Mouse (Mus musculus) stomach, postnatal 0 days (tissue): ENCODE results near the gene Fdx1. TPM values are rescaled to one million over a fixed set of nuclear protein-coding genes. Genes with fewer than 3 reads are reported as not detected.

Experiments
- ATAC-seq: fragments of 200-750 bp; cut with Nextera tagmentation; 2 replicates; pipeline ENCODE4 v1.8.0; 2017; ENCODE audit not compliant: low FRiP score, low TSS enrichment
- DNase-seq: peaks from one replicate; pipeline ENCODE4 v3.0.0-alpha.2; 2016; ENCODE audit warnings: low spot score
- H3K27ac ChIP-seq: fragments of 300-500 bp; sonication (generic); replicated peaks from 2 replicates; pipeline ENCODE4 v1.5.1; 2014; ENCODE audit warnings: mild to moderate bottlenecking, control low read depth
- H3K27me3 ChIP-seq: fragments of 300-500 bp; sonication (generic); 2 replicates; pipeline ENCODE4 v1.6.1; 2014; ENCODE audit warnings: low read length; ENCODE audit not compliant: control insufficient read depth, insufficient read depth
- H3K36me3 ChIP-seq: fragments of 300-500 bp; sonication (generic); 2 replicates; pipeline ENCODE4 v1.6.1; 2014; ENCODE audit warnings: low read length, mixed read lengths; ENCODE audit not compliant: control insufficient read depth, insufficient read depth
- H3K4me1 ChIP-seq: fragments of 300-500 bp; sonication (generic); replicated peaks from 2 replicates; pipeline ENCODE4 v1.6.1; 2014; ENCODE audit warnings: antibody characterized with exemption; ENCODE audit not compliant: control insufficient read depth, insufficient read depth
- H3K4me2 ChIP-seq: fragments of 300-500 bp; sonication (generic); replicated peaks from 2 replicates; pipeline ENCODE4 v1.6.1; 2014; ENCODE audit warnings: low read depth, mild to moderate bottlenecking, control low read depth, moderate library complexity
- H3K4me3 ChIP-seq: fragments of 300-500 bp; sonication (generic); 2 replicates; pipeline ENCODE4 v1.5.1; 2014; ENCODE audit warnings: low read depth, low read length, control low read depth
- H3K9ac ChIP-seq: fragments of 300-500 bp; sonication (generic); 2 replicates; pipeline ENCODE4 v1.6.1; 2014; ENCODE audit warnings: mild to moderate bottlenecking, low read length, control low read depth, mixed read lengths
- H3K9me3 ChIP-seq: fragments of 300-500 bp; sonication (generic); 2 replicates; pipeline ENCODE4 v1.6.1; 2016; ENCODE audit warnings: low read length; ENCODE audit not compliant: control insufficient read depth
- CTCF ChIP-seq: IDR thresholded peaks from 2 replicates; pipeline ENCODE4 v1.5.1; 2016; ENCODE audit warnings: antibody characterized with exemption, low read depth, mild to moderate bottlenecking, moderate library complexity
- EP300 ChIP-seq: optimal IDR thresholded peaks from 2 replicates; pipeline ENCODE3; 2016; ENCODE audit warnings: antibody characterized with exemption
- WGBS: fragments of 180-500 bp; shearing (Covaris S2); extraction: QIAGEN DNeasy Blood & Tissue Kit; methylation state at CpG from one replicate; pipeline ENCODE4 v1.1.7; 2014; 5-methylcytosine and 5-hydroxymethylcytosine counted together
- polyA plus RNA-seq: library from polyadenylated mRNA; unstranded; fragments of >200 nt; fragmentation: Nextera tagmentation; extraction: Ambion mirVana; gene quantifications from 2 replicates; pipeline ENCODE4 v1.2.1, GENCODE M21; 2015

Fdx1 gene
- 143 TPM in 2 replicates for polyA plus RNA-seq

DNA sequence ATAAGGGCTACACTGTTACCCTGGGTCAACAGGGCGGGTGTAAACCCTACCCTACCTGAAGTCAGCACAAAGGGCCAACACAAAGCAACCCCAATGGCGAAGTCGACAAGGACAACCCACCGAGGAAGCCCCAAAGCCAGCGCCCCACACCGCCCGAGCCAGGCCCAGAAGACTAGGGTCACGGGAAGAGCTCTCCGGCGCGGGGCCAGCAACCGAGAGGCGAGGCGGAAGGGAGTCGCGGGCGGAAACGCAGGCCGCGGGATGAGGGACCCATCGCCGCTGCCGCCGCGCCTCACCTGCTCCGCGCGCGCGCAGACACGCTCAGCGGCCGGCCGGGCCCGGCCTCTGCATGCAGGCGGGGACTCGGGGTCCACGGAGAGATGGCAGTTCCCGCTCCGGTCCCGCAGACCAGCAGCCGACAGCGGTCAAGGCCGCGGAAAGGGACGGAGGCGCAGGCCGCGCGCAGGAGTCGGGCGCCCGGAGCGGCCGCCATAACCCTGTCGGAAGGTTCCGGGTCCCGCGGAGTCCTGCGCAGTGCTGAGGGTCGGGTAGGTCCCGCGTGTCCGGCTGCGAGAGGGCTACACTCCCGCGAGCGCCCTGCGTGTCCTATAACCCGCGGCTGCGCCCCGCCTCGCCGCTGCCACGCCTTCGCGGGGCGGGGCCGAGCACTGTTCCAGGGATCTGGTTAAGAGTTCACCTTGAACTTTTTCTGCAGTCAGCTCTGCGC lies at the start of gene Fdx1:
TSS of gene Fdx1 (minus strand) at position 582 of the 727 bp plus-strand sequence.
- Histone ChIP-seq H3K4me1 (0 out of 2 replicates have a peak, but pooled peaks cover 5% of the 10 kb centered on the region), H3K9me3 (no peaks in the 10 kb centered on the region), H3K4me2 (peak within 1 kb of the TSS; percentile 75), H3K27me3 (no peaks in the 10 kb centered on the region), H3K9ac (peak within 1 kb of the TSS; percentile 90), H3K4me3 (peak within 1 kb of the TSS; percentile 90), H3K27ac (peak within 1 kb of the TSS; percentile 92), H3K36me3 (no peaks in the 10 kb centered on the region)
- ATAC-seq (peak; percentile 95), DNase-seq (peak; percentile 90)
- WGBS: under 1% methylated on average over 80 of the region's 81 CpGs
- TF ChIP-seq EP300 (no peak), CTCF (no peak)

DNA sequence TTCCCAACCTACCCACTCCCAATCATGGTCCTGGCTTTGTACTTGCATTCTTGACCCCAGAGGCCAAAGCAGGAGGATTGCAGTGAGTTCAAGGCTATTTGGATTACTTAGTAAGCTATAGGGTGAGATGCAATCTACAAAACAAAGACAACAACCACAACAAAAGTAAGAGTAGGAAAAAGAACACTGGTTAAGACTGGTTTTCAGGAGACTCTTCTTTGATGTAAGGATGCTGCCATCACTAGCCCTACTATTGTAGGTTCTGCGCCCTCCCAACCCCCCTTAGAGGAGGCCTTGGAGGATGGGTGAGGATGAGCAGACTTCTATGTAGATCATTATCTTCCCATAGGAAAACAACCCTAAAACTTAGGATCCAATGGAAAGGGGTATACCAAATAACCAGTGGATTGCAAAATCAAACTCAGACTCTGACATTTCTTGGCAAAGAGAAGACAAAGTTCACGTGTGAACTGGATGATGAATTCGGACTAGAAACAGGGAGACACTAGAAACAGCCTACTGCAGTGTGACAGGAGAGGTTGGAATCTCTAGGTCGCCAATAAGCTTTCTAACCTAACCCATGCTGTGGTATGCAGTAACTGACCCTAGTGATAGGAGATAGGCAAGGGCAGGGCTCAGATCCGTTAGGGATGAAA lies 49.6 kb upstream of the Fdx1 start:
- Histone ChIP-seq H3K4me3 (no peak overlapping the region), H3K27me3 (no peaks in the 10 kb centered on the region), H3K36me3 (no peaks in the 10 kb centered on the region), H3K4me1 (no peaks in the 10 kb centered on the region), H3K4me2 (no peak overlapping the region), H3K27ac (no peak overlapping the region), H3K9me3 (no peaks in the 10 kb centered on the region), H3K9ac (no peak overlapping the region)
- 74% methylated on average over 5 of the region's 5 CpGs for WGBS
- no peak for ATAC-seq
- no peak for DNase-seq
- TF ChIP-seq CTCF (no peak), EP300 (no peak)

DNA sequence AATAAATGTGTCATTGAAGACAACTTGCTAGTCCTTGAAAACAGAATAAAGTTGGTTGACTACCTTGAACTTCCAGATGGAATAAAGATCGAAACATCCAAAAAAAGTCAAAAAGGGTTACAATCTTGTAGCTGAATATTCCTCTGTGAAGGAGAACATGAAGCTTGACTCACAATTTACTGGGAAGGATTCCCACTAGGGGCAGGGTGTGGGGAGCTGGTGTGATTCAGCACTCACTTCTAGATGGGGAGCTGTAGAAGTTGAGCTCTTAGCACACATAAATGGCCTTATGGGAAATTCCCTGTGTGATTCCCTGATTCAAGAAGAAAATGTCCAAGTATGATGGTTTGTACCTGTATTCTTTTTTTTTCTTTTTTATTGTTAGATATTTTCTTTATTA lies 49.0 kb upstream of the Fdx1 start:
- no peak for DNase-seq
- Histone ChIP-seq H3K9me3 (no peaks in the 10 kb centered on the region), H3K9ac (no peak overlapping the region), H3K36me3 (no peaks in the 10 kb centered on the region), H3K4me1 (no peaks in the 10 kb centered on the region), H3K27me3 (no peaks in the 10 kb centered on the region), H3K4me2 (no peak overlapping the region), H3K27ac (no peak overlapping the region), H3K4me3 (no peak overlapping the region)
- WGBS: 89% methylated on average over 1 of the region's 1 CpGs
- TF ChIP-seq CTCF (no peak), EP300 (no peak)
- no peak for ATAC-seq

DNA sequence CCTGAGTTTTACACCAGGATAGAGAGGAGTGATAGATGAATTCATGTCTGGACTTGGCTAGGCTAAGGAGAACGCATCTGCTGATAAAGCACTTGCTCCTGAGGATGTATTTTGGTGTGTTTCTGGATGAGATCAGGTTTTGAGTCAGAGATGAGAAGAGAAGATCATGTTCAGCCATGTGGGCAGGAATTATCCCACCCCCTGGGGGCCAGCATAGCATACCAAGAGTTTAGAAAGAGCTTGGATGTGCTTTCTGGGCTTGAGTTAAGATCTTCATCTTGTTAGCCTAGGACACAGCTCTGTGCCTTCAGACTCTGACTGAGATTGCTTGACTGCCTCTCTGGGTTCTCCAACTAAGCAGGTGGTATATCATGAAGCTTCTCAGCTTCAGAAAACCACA lies 45.2 kb upstream of the Fdx1 start:
- H3K27me3 ChIP-seq: no peaks in the 10 kb centered on the region
- H3K9me3 ChIP-seq: no peaks in the 10 kb centered on the region
- H3K4me3 ChIP-seq: no peak overlapping the region
- DNase-seq (no peak), ATAC-seq (no peak)
- 73% methylated on average over 1 of the region's 1 CpGs for WGBS
- no peak for TF ChIP-seq EP300
- TF ChIP-seq CTCF: no peak
- no peak overlapping the region for H3K27ac ChIP-seq
- H3K9ac ChIP-seq: no peak overlapping the region
- no peaks in the 10 kb centered on the region for H3K4me1 ChIP-seq
- H3K4me2 ChIP-seq: no peak overlapping the region
- no peaks in the 10 kb centered on the region for H3K36me3 ChIP-seq

DNA sequence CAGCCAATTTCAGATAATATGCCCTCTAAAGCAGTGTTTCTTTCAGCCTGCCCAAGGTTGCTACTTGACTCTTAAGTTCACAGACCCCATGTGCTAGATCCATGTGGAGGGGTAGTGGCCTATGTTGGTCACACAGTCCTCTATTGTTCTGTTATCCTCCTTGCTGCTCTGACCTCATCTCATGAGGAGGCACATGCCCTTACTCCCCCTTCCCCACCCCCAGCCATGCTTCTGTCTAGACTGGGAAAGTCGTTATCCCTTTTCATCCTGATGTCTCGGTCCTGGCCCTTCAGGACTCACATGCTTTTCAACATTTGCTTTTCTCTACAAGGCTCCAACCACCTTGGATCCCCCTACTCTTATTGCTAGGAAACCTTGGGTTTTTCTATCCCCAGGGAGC lies 44.0 kb upstream of the Fdx1 start:
- Histone ChIP-seq H3K4me1 (no peaks in the 10 kb centered on the region), H3K9ac (no peak overlapping the region), H3K4me3 (no peak overlapping the region), H3K9me3 (no peaks in the 10 kb centered on the region), H3K4me2 (no peak overlapping the region), H3K27ac (no peak overlapping the region), H3K27me3 (no peaks in the 10 kb centered on the region), H3K36me3 (no peaks in the 10 kb centered on the region)
- TF ChIP-seq EP300: no peak
- TF ChIP-seq CTCF: no peak
- WGBS: 61% methylated on average over 2 of the region's 2 CpGs
- DNase-seq: no peak
- no peak for ATAC-seq

DNA sequence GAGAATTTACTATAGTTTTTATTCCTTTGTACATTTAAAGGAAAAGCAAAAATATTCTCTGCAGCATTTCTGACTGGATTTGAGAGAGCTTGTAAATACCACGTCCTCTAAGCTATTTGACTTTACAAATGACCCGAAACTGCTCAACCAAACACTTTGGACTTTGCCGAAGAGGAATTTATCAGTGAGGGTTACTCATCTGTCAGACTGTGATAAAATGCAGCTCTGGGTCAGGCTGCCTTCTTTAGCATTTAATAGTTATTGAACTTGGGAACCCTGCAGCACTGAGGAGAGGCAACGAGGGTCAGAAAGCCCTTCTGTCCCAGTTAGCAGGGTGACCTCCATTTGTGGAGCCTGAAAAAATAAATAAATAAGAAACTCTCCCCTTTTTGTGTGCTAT lies 40.1 kb upstream of the Fdx1 start:
- WGBS: 36% methylated on average over 4 of the region's 4 CpGs
- ATAC-seq: no peak

More for the DNA sequence above, 40.1 kb upstream of the Fdx1 start:
- H3K9me3 ChIP-seq: no peaks in the 10 kb centered on the region
- H3K4me1 ChIP-seq: no peaks in the 10 kb centered on the region
- no peak for DNase-seq
- H3K36me3 ChIP-seq: no peaks in the 10 kb centered on the region
- no peak overlapping the region for H3K27ac ChIP-seq
- no peak overlapping the region for H3K9ac ChIP-seq
- no peaks in the 10 kb centered on the region for H3K27me3 ChIP-seq
- no peak overlapping the region for H3K4me3 ChIP-seq
- H3K4me2 ChIP-seq: no peak overlapping the region
- TF ChIP-seq EP300 (no peak), CTCF (no peak)
